19 mouse cellular contexts compared by ENCODE assay signal in genomic region chr3:28164678-28165077, GRCm38 (mm10).
DNase-seq lines count a peak whose midpoint lies in the region; ATAC-seq and TF ChIP-seq lines count a peak whose summit lies in the region.
"Had no signal": no experiment of that assay in that cellular context is flagged by ENCODE, and none has a peak within 500 bp of the region (broad histone marks: within the 10 kb centered on the region; RNA-seq: fewer than 3 reads in every experiment).

No protein-coding gene starts in this region.

- intact Hi-C loops in heart, postnatal 36 days (cut with DNase I): loop anchor here (1.0 to 5.0 kb wide), 3 partner anchors 243 to 582 kb away; no protein-coding TSS in a partner anchor

- H3K9ac ChIP-seq in heart, postnatal 0 days (replicated peaks; ENCODE audit: low read depth, low read length): no peak overlapping the region
- H3K9ac ChIP-seq: embryonic facial prominence, embryonic 12.5 days; heart, embryonic 13.5 days; kidney, embryonic 15.5 days; lung, embryonic 15.5 days had no signal

- DNase-seq in heart, postnatal 0 days (ENCODE audit: low spot score): no peak
- no peak for DNase-seq in heart, postnatal 36 days
- peak; percentile 20 for DNase-seq in testis, postnatal 10 days (ENCODE audit: low spot score)
- DNase-seq in testis, postnatal 14 days (ENCODE audit: low spot score): no peak
- DNase-seq in Patski (ENCODE audit: low read depth, low spot score): no peak
- no peak for DNase-seq in right cerebral cortex, adult 2 months (ENCODE audit: low spot score in 2 of 2)
- DNase-seq: adrenal gland, postnatal 25 days; cerebellum, adult 2 months; gastrocnemius, postnatal 25 days; layer of hippocampus, postnatal 36 days; right cerebral cortex, postnatal 14 days had no signal

- 46% methylated on average over 1 of the region's 1 CpGs for WGBS in heart, postnatal 0 days

- no peaks in the 10 kb centered on the region for H3K9me3 ChIP-seq in heart, postnatal 0 days (replicated peaks; ENCODE audit: control insufficient read depth, low read length)
- H3K9me3 ChIP-seq: embryonic facial prominence, embryonic 12.5 days; heart, embryonic 13.5 days; kidney, embryonic 15.5 days; lung, embryonic 15.5 days; megakaryocyte, embryonic 14.5 days had no signal

- H3K4me2 ChIP-seq in heart, postnatal 0 days (ENCODE audit: low read depth, low read length): no peak overlapping the region
- H3K4me2 ChIP-seq: embryonic facial prominence, embryonic 12.5 days; heart, embryonic 13.5 days; kidney, embryonic 15.5 days; lung, embryonic 15.5 days had no signal

- POLR2A ChIA-PET in Patski (lab: Charles Lee): interaction anchor here (0.6 kb wide), 1 partner anchor 207 kb away, joined by 3 read pairs; no protein-coding TSS in a partner anchor

- no peaks in the 10 kb centered on the region for H3K27me3 ChIP-seq in heart, postnatal 0 days (ENCODE audit: control insufficient read depth, insufficient read depth, low read length)
- H3K27me3 ChIP-seq in Patski: no peaks in the 10 kb centered on the region
- H3K27me3 ChIP-seq: embryonic facial prominence, embryonic 12.5 days; kidney, embryonic 15.5 days; lung, embryonic 15.5 days; megakaryocyte, embryonic 14.5 days had no signal

- no peak for TF ChIP-seq EP300 in heart, postnatal 0 days (IDR thresholded peaks at IDR 0.05; ENCODE audit: low read depth)

- no peak for ATAC-seq in heart, postnatal 0 days (ENCODE audit: insufficient read depth, low read depth)
- ATAC-seq in Patski: peak; percentile 53
- peak; percentile 81 for ATAC-seq in megakaryocyte-erythroid progenitor cell, adult 5-6 weeks (replicated peaks; ENCODE audit: low FRiP score, low TSS enrichment, poor library complexity, severe bottlenecking)
- ATAC-seq in frontal cortex, adult (ENCODE audit: low TSS enrichment): no peak
- ATAC-seq: inflammation-experienced regulatory T-cells, adult 6 months had no signal

- 0 out of 2 replicates have a peak, but pooled peaks have one; percentile 6 for TF ChIP-seq CTCF in heart, postnatal 0 days (IDR thresholded peaks at IDR 0.05; ENCODE audit: low read depth)
- peak; percentile 69 for TF ChIP-seq CTCF in Patski (IDR thresholded peaks at IDR 0.05)

- CTCF ChIA-PET in Patski (lab: Charles Lee): interaction anchor here (0.6 to 3.0 kb wide), 26 partner anchors 13 to 632 kb away, joined by 3 to 33 read pairs (median 4); no protein-coding TSS in a partner anchor

- no peaks in the 10 kb centered on the region for H3K36me3 ChIP-seq in heart, postnatal 0 days (replicated peaks; ENCODE audit: control insufficient read depth, insufficient read depth, low read length)
- H3K36me3 ChIP-seq: embryonic facial prominence, embryonic 12.5 days; heart, embryonic 13.5 days; kidney, embryonic 15.5 days; lung, embryonic 15.5 days had no signal

- no peak overlapping the region for H3K27ac ChIP-seq in heart, postnatal 0 days (ENCODE audit: low read depth)
- H3K27ac ChIP-seq: embryonic facial prominence, embryonic 12.5 days; heart, embryonic 13.5 days; kidney, embryonic 15.5 days; lung, embryonic 15.5 days had no signal

- H3K4me3 ChIP-seq in heart, postnatal 0 days (ENCODE audit: low read depth, low read length): no peak overlapping the region
- H3K4me3 ChIP-seq: embryonic facial prominence, embryonic 12.5 days; heart, embryonic 13.5 days; kidney, embryonic 15.5 days; lung, embryonic 15.5 days; megakaryocyte, embryonic 14.5 days had no signal

- in situ Hi-C loops in Patski (cut with MboI; ENCODE audit: low pct_unique_long_range_greater_than_20kb): loop anchor here (5.0 to 25.0 kb wide), 4 partner anchors 263 to 798 kb away; no protein-coding TSS in a partner anchor

- H3K4me1 ChIP-seq in heart, postnatal 0 days (ENCODE audit: control insufficient read depth, insufficient read depth): no peaks in the 10 kb centered on the region
- H3K4me1 ChIP-seq: embryonic facial prominence, embryonic 12.5 days; heart, embryonic 13.5 days; kidney, embryonic 15.5 days; lung, embryonic 15.5 days had no signal

Comparison
In these comparisons a context has a peak if more than half of its experiments do, and no peak if none do; other contexts are left out.
1. ATAC-seq: peak in Patski (single experiment) and megakaryocyte-erythroid progenitor cell, adult 5-6 weeks (single experiment); none in heart, postnatal 0 days (single experiment) and frontal cortex, adult (single experiment).